Mouse (Mus musculus): ENCODE data around the gene Ccdc185. TPM values are rescaled to one million over a fixed set of nuclear protein-coding genes. Genes with fewer than 3 reads are reported as not detected.

Ccdc185 gene
- total RNA-seq, 1 experiment from 2014 or later = 0.67 TPM

DNA sequence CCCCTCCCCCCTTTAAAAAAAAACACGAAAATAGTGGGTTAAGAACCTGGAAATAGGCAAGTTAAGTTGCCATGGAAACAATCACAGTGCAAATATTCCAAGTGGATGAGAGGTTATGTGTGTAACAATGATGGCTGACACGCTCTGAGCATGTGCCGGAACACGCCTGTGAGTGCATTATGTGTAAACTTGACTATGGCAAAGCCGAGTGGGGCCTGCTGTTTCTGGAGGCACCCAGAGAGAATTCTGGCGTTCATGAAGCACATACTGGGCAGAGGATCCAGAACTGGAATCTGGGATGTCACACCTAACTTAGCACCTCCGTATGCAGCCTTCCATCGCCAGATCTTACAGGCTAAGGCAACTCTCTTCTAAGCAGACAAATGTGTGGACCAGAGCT lies 4.7 kb upstream of the Ccdc185 start:
- ATAC-seq (replicated peaks; ENCODE audit: insufficient number of reproducible peaks, low FRiP score, low TSS enrichment, poor library complexity, severe bottlenecking) = no peak

DNA sequence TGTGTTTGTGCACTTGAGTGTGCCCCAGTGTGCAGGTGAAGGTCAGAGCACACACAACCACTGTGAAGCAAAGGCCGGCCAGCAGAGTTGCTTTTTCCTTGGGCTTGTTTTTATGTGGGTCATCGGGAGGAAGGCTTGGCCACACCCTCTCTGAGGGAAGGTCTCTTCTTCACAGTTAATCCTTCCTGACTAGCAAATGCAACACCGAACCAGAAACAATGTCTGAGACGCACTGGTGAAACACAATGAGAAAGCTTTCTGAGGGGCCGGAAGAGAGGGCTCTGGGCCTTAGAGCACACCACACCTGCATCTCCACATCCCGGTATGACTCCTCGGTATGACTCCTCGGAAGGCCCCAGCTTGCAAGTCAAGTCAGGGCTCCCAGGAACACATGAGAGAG lies 2.3 kb upstream of the Ccdc185 start:
- ATAC-seq (replicated peaks; ENCODE audit: insufficient number of reproducible peaks, low FRiP score, low TSS enrichment, poor library complexity, severe bottlenecking) = no peak

DNA sequence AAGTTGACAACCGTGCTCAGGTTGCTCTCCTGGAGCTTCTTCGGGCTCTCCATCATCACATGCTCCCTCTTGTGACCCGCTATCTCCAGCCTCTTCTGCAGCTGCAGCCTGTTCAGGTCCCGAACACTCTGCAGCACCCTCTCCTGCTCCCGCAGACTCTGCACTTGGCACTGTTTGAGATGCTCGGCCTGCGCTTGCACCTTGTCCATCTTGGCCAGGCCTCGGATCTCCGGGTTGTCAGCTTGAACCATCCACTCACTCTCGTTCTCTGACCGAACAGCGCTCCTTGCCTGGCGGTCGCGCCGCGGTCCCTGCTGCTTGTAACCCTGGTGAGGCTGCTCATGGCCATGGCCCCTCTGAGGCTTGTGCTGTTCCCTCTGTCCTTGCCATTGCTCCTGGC lies 1.1 kb downstream of the Ccdc185 start:
- ATAC-seq (replicated peaks; ENCODE audit: insufficient number of reproducible peaks, low FRiP score, low TSS enrichment, poor library complexity, severe bottlenecking) = no peak

- ATAC-seq (replicated peaks; ENCODE audit: insufficient number of reproducible peaks, low FRiP score, low TSS enrichment, poor library complexity, severe bottlenecking) = no peak
Measured at GRCm38 (mm10) chr1:182747081-182747480, 1.9 kb downstream of the Ccdc185 start.

DNA sequence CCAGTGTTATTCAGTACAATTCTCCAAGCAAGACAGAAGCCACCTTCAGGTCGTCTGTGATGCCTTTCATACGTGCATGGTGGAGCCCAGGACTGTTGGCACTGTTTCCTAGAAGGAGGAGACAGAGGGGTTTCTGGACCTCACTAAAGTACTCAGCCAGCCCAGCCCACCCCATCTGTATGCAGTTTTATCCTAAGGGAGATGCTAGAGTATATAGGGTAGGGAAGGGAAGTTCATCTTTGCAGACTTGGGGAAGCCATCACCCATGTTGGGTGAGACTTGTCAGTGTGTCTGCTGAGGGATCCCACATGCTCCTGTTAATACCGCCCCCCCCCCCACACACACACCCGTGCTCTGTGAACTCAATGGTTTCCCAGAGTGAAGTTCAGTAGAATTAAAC lies 13.1 kb downstream of the Ccdc185 start:
- ATAC-seq (replicated peaks; ENCODE audit: insufficient number of reproducible peaks, low FRiP score, low TSS enrichment, poor library complexity, severe bottlenecking) = no peak

GRCm38 (mm10) chr1:182732695-182733094 lies 16.3 kb downstream of the Ccdc185 start:
- no peak for ATAC-seq (replicated peaks; ENCODE audit: insufficient number of reproducible peaks, low FRiP score, low TSS enrichment, poor library complexity, severe bottlenecking)

DNA sequence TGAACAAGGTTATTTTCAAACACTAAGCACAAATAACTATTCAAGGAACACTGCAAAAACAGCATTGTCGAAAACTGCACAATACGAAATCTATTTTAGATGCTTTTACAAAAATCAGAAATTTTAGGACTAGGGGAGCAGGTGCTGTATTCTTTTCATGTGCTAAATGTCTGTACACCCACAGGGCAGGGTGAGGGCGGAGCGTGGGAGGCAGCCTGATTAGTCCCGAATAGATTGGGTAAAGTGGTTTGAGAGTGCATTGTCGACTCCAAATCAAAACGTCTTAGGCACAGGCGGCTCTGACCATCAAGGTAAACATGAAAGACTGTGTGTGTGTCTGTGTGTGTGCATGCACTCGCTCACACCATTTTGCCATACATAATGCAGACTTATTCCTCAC lies 20.0 kb downstream of the Ccdc185 start:
- no peak for ATAC-seq (replicated peaks; ENCODE audit: insufficient number of reproducible peaks, low FRiP score, low TSS enrichment, poor library complexity, severe bottlenecking)

- ATAC-seq (replicated peaks; ENCODE audit: insufficient number of reproducible peaks, low FRiP score, low TSS enrichment, poor library complexity, severe bottlenecking) = no peak
Measured at GRCm38 (mm10) chr1:182727541-182727940, 21.4 kb downstream of the Ccdc185 start.

- no peak for ATAC-seq (replicated peaks; ENCODE audit: insufficient number of reproducible peaks, low FRiP score, low TSS enrichment, poor library complexity, severe bottlenecking)
Measured at GRCm38 (mm10) chr1:182714236-182714935, 34.6 kb downstream of the Ccdc185 start.

- no peak for ATAC-seq (replicated peaks; ENCODE audit: insufficient number of reproducible peaks, low FRiP score, low TSS enrichment, poor library complexity, severe bottlenecking)
Measured at GRCm38 (mm10) chr1:182711360-182711933, 37.5 kb downstream of the Ccdc185 start.

DNA sequence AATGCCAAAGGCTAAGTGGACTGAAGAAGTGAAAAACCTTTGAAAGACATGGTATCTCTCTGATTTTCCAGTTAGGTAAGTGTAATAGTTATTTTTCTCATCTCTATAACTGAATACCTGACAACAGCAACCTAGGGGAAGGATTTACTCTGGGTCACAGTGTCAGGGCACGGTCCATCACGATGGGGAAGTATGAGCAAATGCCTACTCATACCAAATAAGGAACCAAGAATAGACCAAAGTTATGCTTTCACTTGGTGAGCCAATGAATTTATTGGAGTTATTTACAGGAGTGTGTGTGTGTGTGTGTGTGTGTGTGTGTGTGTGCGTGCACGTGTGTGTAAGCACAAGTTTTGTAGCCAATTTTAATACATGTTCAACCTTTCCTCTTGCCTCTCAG lies 41.5 kb downstream of the Ccdc185 start:
- ATAC-seq (replicated peaks; ENCODE audit: insufficient number of reproducible peaks, low FRiP score, low TSS enrichment, poor library complexity, severe bottlenecking) = peak; percentile 66; the same call in 1 of the 2 replicates

- ATAC-seq (replicated peaks; ENCODE audit: insufficient number of reproducible peaks, low FRiP score, low TSS enrichment, poor library complexity, severe bottlenecking) = no peak
Measured at GRCm38 (mm10) chr1:182704882-182705281, 44.1 kb downstream of the Ccdc185 start.

GRCm38 (mm10) chr1:182699392-182700347 lies 49.3 kb downstream of the Ccdc185 start:
- no peak for ATAC-seq (replicated peaks; ENCODE audit: insufficient number of reproducible peaks, low FRiP score, low TSS enrichment, poor library complexity, severe bottlenecking)

Other genes with a start within 250 kb of the Ccdc185 start
- gene Capn2, start 231.6 kb downstream of the Ccdc185 start, total RNA-seq (2017) = 167 to 244 TPM (median 240 TPM) in 3 replicates
- gene Capn8, start 184.2 kb downstream of the Ccdc185 start, total RNA-seq (2017) = not detected in 3 replicates
- not detected in 3 replicates for gene Susd4, start 14.7 kb upstream of the Ccdc185 start, total RNA-seq (2017)
- 0.48 to 0.53 TPM in 2 of 3 replicates, not detected in the other for gene Tlr5, start 205.6 kb upstream of the Ccdc185 start, total RNA-seq (2017)